Mouse (Mus musculus) large intestine, adult 2 months (tissue): Measurements from ENCODE around the gene Pah. TPM values are rescaled to one million over a fixed set of nuclear protein-coding genes. Genes with fewer than 3 reads are reported as not detected.

Source experiments
- DNase-seq: peaks from one replicate; pipeline ENCODE4 v3.0.0-alpha.2; 2012; ENCODE audit warnings: low read depth, low spot score
- WGBS: fragments of 180-500 bp; shearing (Covaris S2); methylation state at CpG from one replicate; pipeline ENCODE4 v1.1.7; 2018; 5-methylcytosine and 5-hydroxymethylcytosine counted together
- polyA plus RNA-seq: library from polyadenylated mRNA; depleted of rRNA; stranded (reverse); fragments of >200 nt; gene quantifications from 2 replicates; pipeline ENCODE4 v1.2.3, GENCODE M21; 2012; rRNA removed

Gene Pah
- polyA plus RNA-seq: not detected in 2 replicates

GRCm38 (mm10) chr10:87521646-87522045, at the start of gene Pah:
Gene Pah (plus strand): TSS chr10:87521795.
- WGBS: 71% methylated on average over 5 of the region's 5 CpGs
- no peak for DNase-seq

DNA sequence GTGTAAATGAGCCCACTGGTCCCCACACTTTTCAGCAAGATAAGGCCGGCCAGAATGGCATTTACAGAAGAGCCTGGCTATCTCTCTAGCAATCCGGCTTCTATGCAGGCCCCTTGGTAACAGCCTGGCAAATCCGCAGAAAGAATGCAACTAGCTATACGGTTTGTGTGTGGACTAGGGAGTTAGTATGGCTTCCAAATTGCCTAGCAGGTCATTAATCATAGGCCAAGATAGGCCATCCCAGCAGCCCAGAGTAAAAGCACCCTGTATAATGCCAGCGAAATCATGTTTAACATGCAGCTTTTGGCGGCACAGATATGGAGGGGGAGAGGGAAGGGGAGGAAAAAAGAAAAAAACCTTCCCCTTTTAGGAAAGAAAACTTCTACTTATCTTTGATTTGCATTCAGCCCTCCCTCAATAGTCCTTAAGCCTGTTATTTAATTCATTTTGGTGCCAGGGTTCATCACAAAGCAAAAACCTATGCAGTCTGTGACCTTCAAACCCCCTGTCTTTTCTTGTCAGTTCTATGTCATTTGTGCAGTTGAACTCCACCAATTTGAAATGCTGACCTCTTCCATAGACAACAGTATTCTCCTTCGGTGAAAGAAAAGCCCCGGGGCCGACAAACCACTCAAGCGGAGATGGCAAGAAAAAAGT, 48.0 kb upstream of the Pah start:
- WGBS: 78% methylated on average over 10 of the region's 10 CpGs

GRCm38 (mm10) chr10:87474971-87475370, 46.6 kb upstream of the Pah start:
- DNase-seq: no peak
- 78% methylated on average over 2 of the region's 2 CpGs for WGBS

More for the DNA sequence above, 48.0 kb upstream of the Pah start:
- DNase-seq: no peak

DNA sequence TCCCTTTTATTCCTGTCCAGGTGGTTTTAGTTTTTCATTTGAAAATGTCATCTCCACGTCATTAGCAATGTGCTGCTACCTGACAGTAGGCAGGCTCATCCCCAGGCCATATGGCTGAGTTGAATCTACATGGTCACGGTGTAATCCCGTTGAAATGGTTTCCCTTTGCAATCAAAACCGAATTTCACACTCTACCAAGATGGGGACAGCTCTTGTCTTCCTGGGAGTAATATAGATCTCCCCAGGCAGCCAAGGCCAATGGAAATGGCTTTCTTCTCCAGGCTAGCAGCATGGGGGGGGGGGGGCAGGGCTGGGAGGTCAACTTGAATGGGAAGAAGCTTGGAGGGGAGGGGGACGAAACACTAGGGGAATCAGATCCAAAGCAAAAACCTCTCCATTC, 43.7 kb upstream of the Pah start:
- WGBS: 69% methylated on average over 5 of the region's 5 CpGs
- DNase-seq: no peak

DNA sequence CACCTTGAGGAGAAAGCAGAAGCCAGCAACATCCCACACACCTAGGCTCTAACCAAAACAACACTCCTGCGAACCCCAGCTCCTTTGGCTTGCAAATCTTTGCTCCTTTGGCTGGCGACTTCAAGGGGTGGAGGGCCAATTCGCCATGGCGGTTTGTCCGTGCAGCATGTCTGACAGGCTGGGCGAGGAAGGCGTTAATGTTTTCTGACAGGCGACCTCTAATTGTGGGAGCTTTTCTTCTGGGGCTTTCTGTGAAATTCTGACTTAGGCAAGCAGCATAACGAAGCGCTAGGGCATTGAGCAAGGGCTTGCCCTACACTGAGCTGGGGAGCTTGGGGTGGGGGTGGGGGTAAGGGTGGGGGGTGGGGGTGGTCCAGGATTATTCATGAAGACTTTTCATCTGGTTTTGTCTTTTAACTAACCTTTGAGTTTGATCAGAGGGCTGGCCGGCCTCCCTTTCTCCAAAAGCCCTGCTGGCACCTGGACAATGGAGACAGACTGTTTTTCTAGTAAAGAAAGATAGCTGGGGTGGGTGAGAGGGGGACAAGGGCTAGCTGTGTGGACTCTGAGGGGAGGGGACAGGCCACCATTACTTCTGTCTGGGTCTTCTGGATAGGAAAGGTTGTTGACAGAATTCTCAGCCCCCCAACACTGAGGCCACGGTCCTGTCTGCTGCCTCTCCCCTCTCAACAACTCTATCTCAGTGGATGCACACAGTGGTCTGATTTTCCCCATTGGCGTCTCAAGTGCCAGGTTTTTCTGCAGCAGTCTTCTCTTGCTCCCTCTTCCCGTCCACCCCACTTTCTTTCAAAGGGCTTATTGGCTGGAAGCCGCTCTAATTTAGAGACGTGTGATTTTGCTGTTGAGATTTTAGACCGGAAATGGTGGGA, 36.5 kb upstream of the Pah start:
- WGBS: 4% methylated on average over 17 of the region's 17 CpGs
- DNase-seq: no peak

GRCm38 (mm10) chr10:87485721-87486620, 35.6 kb upstream of the Pah start:
- no peak for DNase-seq
- 3% methylated on average over 33 of the region's 33 CpGs for WGBS

- DNase-seq: no peak
- WGBS: 3% methylated on average over 16 of the region's 16 CpGs
Measured at GRCm38 (mm10) chr10:87488429-87489145, 33.0 kb upstream of the Pah start.

- DNase-seq: no peak
- WGBS: 9% methylated on average over 18 of the region's 18 CpGs
Measured at GRCm38 (mm10) chr10:87489246-87490009, 32.2 kb upstream of the Pah start.

GRCm38 (mm10) chr10:87490328-87490727, 31.3 kb upstream of the Pah start:
- WGBS: 9% methylated on average over 2 of the region's 2 CpGs
- DNase-seq: no peak

DNA sequence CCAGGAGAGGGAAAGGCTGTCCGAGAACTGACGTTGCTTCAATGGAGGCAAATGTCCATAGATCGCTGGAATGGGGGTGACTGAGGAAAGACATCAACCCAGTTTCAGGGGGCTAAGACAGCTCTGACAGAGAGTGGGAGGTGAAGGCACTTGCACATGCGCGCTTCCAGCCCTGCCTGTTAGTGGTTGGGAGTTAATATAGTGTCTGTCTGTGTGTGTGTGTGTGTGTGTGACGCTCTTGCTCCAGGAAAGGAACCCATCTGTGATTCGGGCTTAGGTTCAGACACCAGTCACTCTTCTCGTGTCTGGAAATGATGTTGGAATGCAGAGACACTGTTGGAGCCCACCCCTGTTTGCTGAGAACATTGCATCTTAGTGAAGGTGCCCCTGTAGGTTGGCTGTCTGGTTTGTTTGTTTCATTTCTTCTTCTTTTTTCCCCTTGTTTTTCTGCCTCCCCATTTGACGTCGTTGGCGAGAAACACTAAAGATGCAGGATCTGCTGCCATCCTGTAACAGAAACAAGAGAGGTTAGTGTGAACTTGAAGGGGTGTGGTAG, 30.0 kb upstream of the Pah start:
- no peak for DNase-seq
- WGBS: 9% methylated on average over 11 of the region's 11 CpGs

GRCm38 (mm10) chr10:87492332-87492660, 29.3 kb upstream of the Pah start:
- DNase-seq: no peak
- 1% methylated on average over 26 of the region's 26 CpGs for WGBS

GRCm38 (mm10) chr10:87492661-87493551, 28.7 kb upstream of the Pah start:
- WGBS: under 1% methylated on average over 90 of the region's 90 CpGs
- no peak for DNase-seq

DNA sequence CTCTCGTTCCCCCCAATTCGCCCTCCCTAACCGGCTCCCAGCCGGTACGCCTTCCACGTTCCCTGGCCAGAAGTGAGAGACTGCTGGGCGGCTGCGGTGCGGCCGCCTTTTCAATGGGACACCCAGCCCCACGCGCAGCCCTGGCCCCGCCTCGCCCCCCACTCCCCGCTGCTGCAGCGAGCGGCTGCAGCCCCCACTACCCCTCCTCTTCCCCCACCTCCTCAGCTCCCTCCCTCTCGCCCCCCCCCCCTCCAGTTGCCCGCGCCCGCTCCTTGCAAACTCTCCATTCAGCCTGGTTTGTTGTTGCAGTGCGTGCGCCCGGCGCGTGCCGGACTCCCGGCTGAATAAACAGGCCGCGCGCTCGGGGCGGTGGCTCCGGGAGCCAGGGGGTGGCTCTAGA, 28.0 kb upstream of the Pah start, which contains the start of gene Ascl1:
TSS of gene Ascl1 (minus strand) at position 85 of the 400 bp plus-strand sequence.
- WGBS: under 1% methylated on average over 33 of the region's 34 CpGs
- DNase-seq: no peak

DNA sequence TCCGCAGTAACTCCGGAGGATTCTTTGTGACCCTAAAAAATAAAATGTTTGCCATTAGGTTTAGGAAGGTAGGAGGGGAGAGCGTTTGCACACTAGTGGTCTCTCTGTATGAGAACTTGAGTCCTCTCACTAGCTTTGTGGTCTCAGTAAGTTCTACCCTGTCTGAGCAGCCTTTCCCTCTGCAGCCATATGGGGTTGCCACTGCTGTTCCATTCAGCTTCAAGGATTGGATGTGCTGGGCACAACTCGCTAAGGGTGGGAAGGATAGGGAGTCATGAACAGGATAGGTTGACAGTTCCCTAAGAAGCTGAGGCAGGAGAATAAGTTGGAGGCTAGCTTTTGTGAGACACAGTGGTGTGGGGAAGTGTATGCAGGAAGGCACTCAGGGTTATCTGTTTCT, 27.4 kb upstream of the Pah start:
- no peak for DNase-seq
- WGBS: 2% methylated on average over 4 of the region's 4 CpGs

DNA sequence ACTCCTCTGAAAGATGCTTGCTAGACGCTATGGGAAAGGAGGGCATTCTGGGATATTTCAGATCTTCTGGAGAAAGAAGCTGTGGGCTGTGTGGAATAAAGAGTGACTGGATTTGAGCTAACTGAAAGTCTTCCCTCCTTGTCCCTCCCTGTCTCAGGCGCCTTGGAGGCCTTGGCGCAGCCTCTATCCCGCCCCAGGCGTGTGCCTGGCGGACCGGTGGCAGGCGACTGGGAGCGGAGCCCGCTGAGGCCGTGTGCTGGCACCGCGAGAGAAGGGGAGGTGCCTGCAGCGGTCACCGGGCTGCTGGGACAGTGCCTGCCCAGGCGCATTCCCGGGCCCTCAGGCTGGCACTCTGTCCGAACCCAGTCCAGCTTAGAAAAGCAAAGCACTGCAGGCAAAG, 27.0 kb upstream of the Pah start:
- under 1% methylated on average over 18 of the region's 18 CpGs for WGBS
- DNase-seq: no peak

DNA sequence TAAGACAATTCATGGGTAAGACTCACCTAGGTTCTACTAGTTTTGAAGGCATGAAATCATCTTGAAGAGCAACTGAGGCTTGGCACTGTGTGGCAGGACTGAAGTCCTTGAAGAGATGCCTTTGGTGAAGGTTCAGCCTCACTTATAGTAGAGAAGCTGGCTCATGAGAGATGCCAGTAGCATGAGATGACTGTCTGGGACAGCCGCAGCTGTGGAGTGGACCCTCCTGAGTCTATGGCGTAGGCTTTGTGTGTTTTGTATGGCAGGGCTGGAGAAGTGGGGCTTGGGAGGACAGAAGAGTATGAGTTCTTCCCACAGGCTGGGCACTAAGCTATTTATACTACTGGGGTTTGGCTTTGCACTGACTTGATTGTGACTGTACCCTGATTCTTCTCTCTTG, 24.5 kb upstream of the Pah start:
- 88% methylated on average over 2 of the region's 2 CpGs for whole genome bisulfite sequencing

GRCm38 (mm10) chr10:87500926-87501658, 20.5 kb upstream of the Pah start:
- no peak for DNase-seq
- WGBS: 11% methylated on average over 20 of the region's 20 CpGs

More for the DNA sequence above, 24.5 kb upstream of the Pah start:
- DNase-seq: no peak
